Mouse (Mus musculus) liver, postnatal 0 days (tissue): ENCODE data around the gene Itm2b.

Experiments
- CTCF ChIP-seq: sonication (generic); IDR thresholded peaks from 2 replicates; pipeline ENCODE4 v1.5.1; 2016; ENCODE audit warnings: antibody characterized with exemption, low read depth
- EP300 ChIP-seq: IDR thresholded peaks from 2 replicates; pipeline ENCODE4 v1.6.1; 2016; ENCODE audit warnings: antibody characterized with exemption, low read depth, mild to moderate bottlenecking

GRCm38 (mm10) chr14:73433487-73433886 is 48.4 kb upstream of the Itm2b start:
- TF ChIP-seq CTCF (no peak), EP300 (no peak)
